Mouse (Mus musculus) midbrain, postnatal 0 days (tissue): Measurements from ENCODE around the gene Zfp60. TPM values are rescaled to one million over a fixed set of nuclear protein-coding genes. Genes with fewer than 3 reads are reported as not detected.

Experiments used
- ATAC-seq: fragments of 200-750 bp; cut with Nextera tagmentation; 2 replicates; pipeline ENCODE4 v1.8.0; 2017; ENCODE audit warnings: moderate number of reproducible peaks, mild to moderate bottlenecking, moderate TSS enrichment, moderate library complexity; ENCODE audit not compliant: low FRiP score
- DNase-seq: peaks from one replicate; pipeline ENCODE4 v3.0.0-alpha.2; 2015; ENCODE audit warnings: low spot score
- H3K27ac ChIP-seq: fragments of 300-500 bp; sonication (generic); 2 replicates; pipeline ENCODE4 v1.5.1; 2014; ENCODE audit warnings: low read depth, mild to moderate bottlenecking, low read length, mixed read lengths
- H3K27me3 ChIP-seq: fragments of 300-500 bp; sonication (generic); 2 replicates; pipeline ENCODE4 v1.6.1; 2014; ENCODE audit warnings: low read length, control low read depth, mixed read lengths; ENCODE audit not compliant: insufficient read depth
- H3K36me3 ChIP-seq: fragments of 300-500 bp; sonication (generic); 2 replicates; pipeline ENCODE4 v1.6.1; 2014; ENCODE audit warnings: low read length, control low read depth, mixed read lengths; ENCODE audit not compliant: insufficient read depth
- H3K4me1 ChIP-seq: fragments of 300-500 bp; sonication (generic); 2 replicates; pipeline ENCODE4 v1.6.1; 2014; ENCODE audit warnings: mild to moderate bottlenecking, control low read depth, antibody characterized with exemption, low read length, mixed read lengths; ENCODE audit not compliant: insufficient read depth
- H3K4me2 ChIP-seq: fragments of 300-500 bp; sonication (generic); 2 replicates; pipeline ENCODE4 v1.6.1; 2014; ENCODE audit warnings: low read depth, mild to moderate bottlenecking, low read length, mixed read lengths; ENCODE audit not compliant: poor library complexity, severe bottlenecking
- H3K4me3 ChIP-seq: fragments of 300-500 bp; sonication (generic); 2 replicates; pipeline ENCODE4 v1.5.1; 2014; ENCODE audit warnings: low read depth, mild to moderate bottlenecking, low read length, moderate library complexity
- H3K9ac ChIP-seq: fragments of 300-500 bp; sonication (generic); replicated peaks from 2 replicates; pipeline ENCODE4 v1.6.1; 2014; ENCODE audit warnings: mild to moderate bottlenecking, low read length, moderate library complexity, mixed read lengths; ENCODE audit not compliant: poor library complexity, severe bottlenecking
- H3K9me3 ChIP-seq: fragments of 300-500 bp; sonication (generic); 2 replicates; pipeline ENCODE4 v1.6.1; 2016; ENCODE audit warnings: low read length, control low read depth
- CTCF ChIP-seq: IDR thresholded peaks from 2 replicates; pipeline ENCODE4 v1.5.1; 2016; ENCODE audit warnings: antibody characterized with exemption, mild to moderate bottlenecking
- WGBS: fragments of 180-500 bp; shearing (Covaris S2); extraction: QIAGEN DNeasy Blood & Tissue Kit; methylation state at CpG from one replicate; pipeline ENCODE4 v1.1.7; 2014; 5-methylcytosine and 5-hydroxymethylcytosine counted together
- polyA plus RNA-seq: library from polyadenylated mRNA; unstranded; fragments of >200 nt; fragmentation: Nextera tagmentation; extraction: Ambion mirVana; gene quantifications from 2 replicates; pipeline ENCODE4 v1.2.1, GENCODE M21; 2015
- total RNA-seq: library from RNA; depleted of rRNA; stranded (reverse); fragments of >200 nt; gene quantifications from 2 replicates; pipeline ENCODE4 v1.2.3, GENCODE M21; 2014; rRNA removed

The Zfp60 gene
- total RNA-seq: 32.1 and 38.6 TPM in 2 replicates
- 38.1 and 40.9 TPM in 2 replicates for polyA plus RNA-seq

DNA sequence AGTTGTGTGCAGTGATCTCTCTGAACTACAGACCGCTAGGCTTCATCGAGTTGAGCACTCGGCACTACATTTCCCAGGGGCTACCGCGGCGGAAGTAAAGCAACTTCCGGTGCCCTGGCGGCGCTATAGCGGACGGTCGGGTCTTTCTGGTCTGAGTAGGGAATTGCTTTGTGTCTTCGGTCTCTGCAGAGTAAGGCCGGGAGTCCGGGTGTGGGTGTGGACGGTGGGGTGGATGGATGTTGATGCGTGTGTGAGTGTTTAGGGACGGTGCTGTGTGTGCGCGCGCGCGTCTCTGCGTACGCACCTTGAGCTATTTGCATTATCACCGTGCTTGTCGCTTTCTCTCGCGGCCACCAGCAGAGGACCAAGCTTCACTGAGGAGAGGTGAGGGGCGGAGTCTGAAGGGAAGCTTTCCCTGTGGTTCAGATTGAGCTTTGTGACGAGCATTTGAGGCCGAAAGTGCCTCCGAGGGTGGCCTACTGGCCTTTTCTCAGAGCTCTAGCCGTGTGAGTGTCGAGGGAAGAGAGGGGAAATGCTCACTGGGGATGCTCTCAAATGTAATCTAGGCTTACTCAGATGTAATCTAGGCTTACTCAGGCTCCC lies at the start of gene Zfp60:
TSS of gene Zfp60 (plus strand) at position 109 of the 603 bp plus-strand sequence.
- WGBS: 1% methylated on average over 35 of the region's 35 CpGs
- peak within 1 kb of the TSS; percentile 93 for H3K9ac ChIP-seq
- peak; percentile 73 for TF ChIP-seq CTCF
- H3K4me1 ChIP-seq: peaks cover 19% of the 10 kb centered on the region
- peak within 1 kb of the TSS; percentile 59 for H3K4me3 ChIP-seq
- H3K4me2 ChIP-seq: peak within 1 kb of the TSS; percentile 58
- no peaks in the 10 kb centered on the region for H3K27me3 ChIP-seq
- no peaks in the 10 kb centered on the region for H3K36me3 ChIP-seq
- peak; percentile 91 for ATAC-seq
- peak; percentile 95 for DNase-seq
- H3K9me3 ChIP-seq: no peaks in the 10 kb centered on the region
- peak within 1 kb of the TSS; percentile 99 for H3K27ac ChIP-seq

DNA sequence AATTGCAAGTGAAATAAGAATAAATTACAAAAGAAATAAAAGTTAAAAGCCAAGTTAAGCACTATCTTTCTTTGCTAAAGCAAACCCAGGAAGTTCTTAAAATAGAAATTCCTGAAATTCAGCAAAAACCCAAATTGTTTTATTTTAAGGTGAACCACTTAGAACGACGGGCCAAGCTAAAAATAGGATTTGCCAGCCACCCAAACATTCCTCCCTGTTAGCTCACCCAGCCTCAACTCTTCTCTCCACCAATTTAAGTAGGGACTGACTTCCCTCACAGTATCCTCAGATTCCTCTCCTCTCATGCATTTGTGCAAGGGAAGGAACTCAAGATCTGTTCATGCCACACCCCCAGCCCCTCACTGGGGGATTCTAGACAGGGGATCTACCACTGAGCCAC lies 48.0 kb upstream of the Zfp60 start:
- Histone ChIP-seq H3K9me3 (no peaks in the 10 kb centered on the region), H3K4me1 (peaks cover 2% of the 10 kb centered on the region; the same call in 1 of the 2 replicates), H3K27me3 (no peaks in the 10 kb centered on the region), H3K9ac (no peak overlapping the region), H3K36me3 (0 out of 2 replicates have a peak, but pooled peaks cover 3% of the 10 kb centered on the region), H3K4me2 (no peak overlapping the region), H3K27ac (no peak overlapping the region), H3K4me3 (no peak overlapping the region)
- no peak for ATAC-seq
- 75% methylated on average over 2 of the region's 2 CpGs for WGBS
- TF ChIP-seq CTCF: no peak
- no peak for DNase-seq

DNA sequence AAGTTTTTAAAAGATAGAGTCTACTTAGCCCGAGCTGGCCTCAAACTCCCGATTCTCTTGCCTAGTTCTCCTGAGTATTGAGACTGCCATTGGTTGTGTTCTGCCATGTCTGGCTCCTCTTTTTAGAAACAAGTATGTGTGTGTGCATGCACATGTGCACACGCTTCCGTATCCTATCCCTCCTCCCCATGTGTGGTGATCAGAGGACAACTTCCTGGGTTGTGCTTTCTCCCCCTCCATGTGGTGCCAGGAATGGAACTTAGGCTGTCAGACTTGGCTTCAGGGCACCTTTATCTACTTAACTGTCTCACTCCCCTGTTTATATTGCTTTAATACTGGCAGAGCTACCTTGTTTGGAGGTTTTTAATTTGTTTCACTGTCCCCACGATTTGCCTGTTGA lies 46.0 kb upstream of the Zfp60 start:
- Histone ChIP-seq H3K9me3 (no peaks in the 10 kb centered on the region), H3K36me3 (0 out of 2 replicates have a peak, but pooled peaks cover 3% of the 10 kb centered on the region), H3K4me3 (peak overlapping the region; percentile 27; the same call in 1 of the 2 replicates), H3K27me3 (no peaks in the 10 kb centered on the region), H3K27ac (peak overlapping the region; percentile 34; the same call in 1 of the 2 replicates), H3K4me1 (peaks cover 4% of the 10 kb centered on the region; the same call in 1 of the 2 replicates), H3K4me2 (peak overlapping the region; percentile 35), H3K9ac (peak overlapping the region; percentile 55; the same call in 1 of the 2 replicates)
- DNase-seq (no peak), ATAC-seq (no peak)
- TF ChIP-seq CTCF: no peak
- 37% methylated on average over 5 of the region's 5 CpGs for WGBS

DNA sequence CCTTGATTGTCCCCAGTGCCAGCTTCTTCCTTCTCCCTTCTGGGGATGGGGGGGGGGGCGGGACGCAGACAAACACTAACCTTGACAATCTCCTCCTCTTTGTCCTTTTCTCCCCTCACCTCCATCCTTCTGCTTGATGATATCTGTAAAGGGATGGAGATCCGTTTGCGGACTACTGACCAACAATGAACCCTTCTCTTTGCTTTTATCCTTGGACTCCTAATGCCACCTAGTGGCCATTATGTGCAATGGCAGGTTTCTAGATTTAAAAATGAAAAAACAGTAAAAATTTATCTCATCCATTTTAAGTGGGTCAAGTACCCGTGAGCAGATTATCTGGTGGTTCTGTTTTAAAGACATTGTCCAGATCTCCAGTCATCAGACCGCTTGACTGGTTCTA lies 45.5 kb upstream of the Zfp60 start:
- H3K27ac ChIP-seq: peak overlapping the region; percentile 34; the same call in 1 of the 2 replicates
- peak; percentile 91 for TF ChIP-seq CTCF
- H3K9ac ChIP-seq: peak overlapping the region; percentile 55; the same call in 1 of the 2 replicates
- WGBS: 0% methylated on average over 6 of the region's 6 CpGs
- H3K9me3 ChIP-seq: no peaks in the 10 kb centered on the region
- H3K4me1 ChIP-seq: peaks cover 4% of the 10 kb centered on the region; the same call in 1 of the 2 replicates
- no peak for ATAC-seq
- DNase-seq: peak; percentile 67
- peak overlapping the region; percentile 35 for H3K4me2 ChIP-seq
- H3K27me3 ChIP-seq: no peaks in the 10 kb centered on the region
- 0 out of 2 replicates have a peak, but pooled peaks cover 3% of the 10 kb centered on the region for H3K36me3 ChIP-seq
- H3K4me3 ChIP-seq: peak overlapping the region; percentile 27; the same call in 1 of the 2 replicates

DNA sequence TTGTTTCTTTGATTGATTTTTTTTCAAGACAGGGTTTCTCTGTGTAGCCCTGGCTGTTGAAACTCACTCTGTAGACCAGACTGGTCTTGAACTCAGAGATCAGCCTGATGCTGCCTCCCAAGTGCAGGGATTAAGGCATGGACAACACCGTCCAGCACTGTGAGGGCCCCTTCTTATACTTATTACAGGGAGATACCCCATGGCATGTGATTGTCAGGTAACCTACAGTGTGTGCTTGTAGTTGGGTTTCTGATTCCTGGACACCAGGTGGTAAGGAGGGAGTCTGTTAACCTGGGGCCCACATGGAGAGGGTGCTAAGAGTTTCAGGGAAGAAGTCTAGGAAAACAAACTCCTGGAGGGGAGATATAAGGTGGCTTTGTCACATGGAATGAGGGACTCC lies 44.1 kb upstream of the Zfp60 start:
- H3K27ac ChIP-seq: no peak overlapping the region
- no peak overlapping the region for H3K9ac ChIP-seq
- no peaks in the 10 kb centered on the region for H3K36me3 ChIP-seq
- ATAC-seq (no peak), DNase-seq (no peak)
- H3K9me3 ChIP-seq: no peaks in the 10 kb centered on the region
- no peak overlapping the region for H3K4me3 ChIP-seq
- WGBS: 72% methylated on average over 1 of the region's 1 CpGs
- peaks cover 4% of the 10 kb centered on the region; the same call in 1 of the 2 replicates for H3K4me1 ChIP-seq
- no peak overlapping the region for H3K4me2 ChIP-seq
- H3K27me3 ChIP-seq: no peaks in the 10 kb centered on the region
- no peak for TF ChIP-seq CTCF

DNA sequence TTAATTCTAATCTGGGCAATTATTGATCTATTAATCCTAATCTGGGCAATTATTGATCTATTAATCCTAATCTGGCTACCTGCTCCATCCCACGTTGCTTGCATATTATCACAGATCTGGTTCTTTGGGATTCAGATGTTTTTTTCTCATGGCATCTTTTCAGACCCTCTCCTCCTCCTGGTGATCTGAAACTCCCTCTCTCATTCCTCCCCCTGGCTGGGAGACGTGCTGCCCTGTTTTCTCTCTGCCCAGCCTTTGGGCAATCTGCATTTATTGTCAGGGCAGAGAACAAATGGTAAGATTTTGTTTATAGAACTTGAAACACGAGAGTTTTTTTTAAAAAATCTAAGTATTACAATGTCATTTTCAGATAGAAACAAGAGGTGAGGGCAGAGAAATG lies 43.4 kb upstream of the Zfp60 start:
- TF ChIP-seq CTCF: no peak
- Histone ChIP-seq H3K27me3 (no peaks in the 10 kb centered on the region), H3K36me3 (no peaks in the 10 kb centered on the region), H3K4me3 (no peak overlapping the region; the same call in 1 of the 2 replicates), H3K9ac (peak overlapping the region; percentile 51; the same call in 1 of the 2 replicates), H3K9me3 (no peaks in the 10 kb centered on the region), H3K4me2 (peak overlapping the region; percentile 72; the same call in 1 of the 2 replicates), H3K27ac (no peak overlapping the region), H3K4me1 (peaks cover 4% of the 10 kb centered on the region; the same call in 1 of the 2 replicates)
- ATAC-seq (no peak), DNase-seq (no peak)
- WGBS: 76% methylated on average over 3 of the region's 3 CpGs
